Mouse (Mus musculus) kidney, adult 8-10 months (tissue): ENCODE data around the gene Fam102a.

Experiments
- DNase-seq, 2 experiments: peaks; one replicate each; pipeline ENCODE4 v3.0.0; 2022

Fam102a gene

DNA sequence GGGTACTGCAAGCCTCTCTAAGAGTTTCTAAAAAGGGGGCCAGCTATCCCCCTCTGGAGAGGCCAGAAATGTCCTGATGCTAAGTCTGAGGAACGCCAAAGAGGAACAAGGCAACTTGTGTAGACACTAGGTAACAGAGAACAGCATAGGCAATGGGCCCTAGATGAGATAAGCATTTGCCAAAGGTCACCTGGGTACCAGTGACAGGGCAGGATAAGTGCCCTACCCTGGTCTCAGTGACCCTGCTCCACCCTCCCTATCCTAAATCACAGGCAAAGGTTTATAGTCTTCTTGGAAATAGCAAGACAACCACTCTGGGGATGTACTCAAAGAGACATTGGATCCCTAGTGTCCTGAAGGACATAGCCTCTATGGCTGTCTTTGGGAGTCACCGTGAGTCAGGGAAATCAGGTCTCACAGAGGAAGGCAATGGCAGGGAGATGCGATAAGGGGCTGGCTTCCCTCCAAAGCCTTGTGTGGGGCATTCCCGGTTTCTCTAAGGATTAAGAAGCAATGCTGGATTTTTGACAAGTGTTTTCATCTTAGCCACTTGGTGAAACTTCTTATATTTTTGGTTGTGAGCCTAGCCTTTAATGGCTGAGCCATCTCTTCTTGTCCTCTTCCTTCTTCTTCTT lies 17.8 kb upstream of the Fam102a start:
- no peak for DNase-seq

DNA sequence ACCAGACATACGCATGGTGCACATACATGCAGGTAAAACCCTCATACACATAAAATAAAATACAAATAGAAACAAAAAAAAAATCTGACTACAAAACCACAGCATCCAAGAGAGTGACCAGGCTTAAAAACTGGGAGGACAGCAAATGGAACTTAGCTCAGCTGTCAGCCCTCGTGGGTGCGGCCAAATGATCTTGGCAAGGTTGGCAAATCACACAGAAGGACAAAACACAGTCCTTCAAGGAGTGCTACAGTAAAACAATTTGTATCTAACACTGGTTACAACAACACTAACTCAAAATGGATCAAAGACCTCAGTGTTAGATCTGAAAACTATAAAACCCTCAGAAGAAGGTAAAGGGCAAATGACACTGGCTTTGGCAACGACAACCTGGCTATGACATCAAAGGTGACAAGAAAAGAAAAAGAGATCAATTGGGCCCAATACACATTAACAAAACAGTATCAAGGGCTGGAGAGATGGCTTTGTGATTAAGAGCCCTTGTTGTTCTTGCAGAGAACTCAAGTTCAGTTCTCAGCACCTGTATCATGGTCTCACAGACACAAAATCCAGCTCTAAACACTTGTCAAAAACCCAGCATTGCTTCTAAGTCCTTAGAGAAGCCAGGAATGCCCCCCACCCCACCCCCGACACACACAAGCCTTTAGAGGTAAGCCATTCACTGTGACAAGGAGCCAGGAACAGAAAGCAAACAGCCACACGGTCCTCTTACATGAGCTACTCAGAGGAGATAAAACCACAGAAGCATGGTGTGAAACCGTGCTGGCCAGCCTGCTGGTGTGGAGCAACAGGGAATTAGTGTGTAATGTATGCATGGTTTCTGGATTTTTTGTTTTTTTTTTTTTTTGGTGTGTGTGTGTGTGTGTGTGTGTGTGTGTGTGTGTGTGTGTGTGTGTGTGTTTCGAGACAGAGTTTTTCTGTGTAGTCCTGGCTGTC lies 14.8 kb upstream of the Fam102a start:
- DNase-seq = no peak

DNA sequence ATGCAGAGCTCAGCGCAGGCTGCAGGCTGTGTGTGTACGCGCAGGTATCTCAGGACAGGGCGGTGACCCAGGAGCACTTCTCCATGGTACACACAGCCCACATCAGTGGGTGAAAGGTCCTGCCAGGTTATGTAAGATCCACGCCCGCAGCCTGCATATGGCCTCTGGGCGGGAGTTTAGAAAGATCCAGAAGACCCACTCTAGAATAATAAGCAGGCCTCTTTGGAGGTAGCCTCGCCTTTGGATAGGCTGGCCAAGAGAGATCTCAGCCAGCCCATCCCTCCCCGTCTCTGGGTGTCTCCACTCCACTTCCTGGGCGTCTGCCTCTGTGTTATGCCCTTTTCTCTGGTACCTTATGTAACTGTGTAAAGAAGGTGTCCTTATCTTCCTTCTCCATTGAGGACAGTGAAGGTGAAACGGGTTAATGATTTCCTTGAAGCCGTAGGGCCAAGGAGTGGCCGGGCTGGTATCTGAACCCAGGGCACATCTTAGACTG lies 10.5 kb upstream of the Fam102a start:
- peak; percentile 85 to 95 for DNase-seq

DNA sequence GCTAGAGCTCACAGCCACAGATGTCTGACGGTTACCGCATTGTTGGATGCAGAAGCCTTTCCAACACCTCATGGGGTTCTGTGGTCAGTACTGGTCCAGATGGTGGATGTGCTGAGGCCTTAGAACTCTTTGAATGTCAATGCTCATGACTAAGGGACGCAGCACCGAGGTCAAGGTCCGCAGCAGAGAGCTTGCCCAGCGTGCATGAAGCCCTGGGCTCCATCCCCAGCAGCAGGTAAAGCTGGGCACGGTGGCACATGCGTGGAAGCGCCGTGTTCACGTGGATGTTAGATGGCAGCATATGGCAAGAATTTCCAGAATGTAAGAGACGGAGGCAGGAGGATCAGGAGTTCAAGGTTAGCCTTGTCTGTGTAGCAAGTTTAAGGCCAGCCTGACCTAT lies 9.3 kb upstream of the Fam102a start:
- peak in 1 of 2 experiments; percentile 70 for DNase-seq

DNA sequence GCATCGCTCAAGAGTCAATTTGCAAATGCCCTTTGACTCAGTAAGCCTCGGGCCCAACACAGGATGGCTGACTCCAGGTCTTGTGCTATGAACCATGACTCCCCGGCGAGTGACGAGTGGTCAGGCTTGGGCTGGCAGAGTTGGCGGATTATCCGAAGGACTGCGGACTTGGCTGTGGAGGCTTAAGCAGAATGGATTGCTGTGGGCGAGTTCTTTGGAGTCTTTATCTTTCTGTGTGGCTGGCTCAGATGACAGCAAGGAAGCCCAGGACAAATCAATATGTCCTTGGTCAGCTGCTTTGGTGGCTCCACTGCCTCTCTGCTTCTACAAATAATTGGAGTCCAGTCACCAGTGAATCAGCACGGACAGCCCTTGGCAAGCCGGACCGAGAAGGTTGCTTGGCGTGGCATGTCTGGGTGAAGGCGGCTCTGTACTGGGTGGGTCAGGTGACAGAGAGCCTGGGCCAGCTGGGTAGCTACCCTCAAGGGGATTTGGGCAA lies 7.6 kb upstream of the Fam102a start:
- peak; percentile 88 to 91 for DNase-seq

DNA sequence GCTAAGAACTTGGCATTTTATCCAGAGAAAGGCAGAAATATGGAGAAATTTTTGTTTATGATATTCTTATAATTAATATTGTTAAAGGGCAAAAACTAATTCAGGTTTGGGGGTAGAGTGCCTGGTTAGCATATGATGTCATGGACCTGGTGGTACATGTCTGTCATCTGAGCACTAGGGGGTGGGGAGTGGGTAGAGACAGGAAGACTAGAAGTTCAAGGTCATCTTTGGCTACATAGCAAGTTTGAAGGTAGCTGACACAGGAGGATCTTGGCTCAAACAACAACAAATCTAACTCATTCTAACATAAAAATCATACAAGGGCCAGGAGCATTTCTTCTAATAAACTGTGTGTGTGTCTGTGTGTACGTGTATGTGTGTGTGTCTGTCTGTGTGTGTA lies 6.8 kb upstream of the Fam102a start:
- no peak for DNase-seq

DNA sequence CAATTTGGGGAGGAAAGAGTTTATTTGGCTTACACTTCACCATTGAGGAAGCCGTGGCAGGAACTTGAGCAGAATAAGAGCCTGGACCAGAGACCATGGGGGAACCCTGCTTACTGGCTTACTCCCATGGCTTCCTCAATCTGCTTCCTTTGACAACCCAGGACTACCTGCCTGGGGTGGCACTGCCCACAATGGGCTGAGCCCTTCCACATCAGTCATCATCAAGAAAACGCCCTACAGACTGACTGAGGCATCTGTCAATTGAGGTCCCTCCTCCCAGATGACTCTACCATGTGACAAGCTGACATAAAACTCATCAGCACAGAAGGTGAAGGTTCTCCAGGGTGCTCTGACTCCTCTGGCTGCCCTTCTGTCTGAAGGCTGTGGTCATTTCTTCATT lies 4.7 kb upstream of the Fam102a start:
- DNase-seq = peak in 1 of 2 experiments; percentile 27

DNA sequence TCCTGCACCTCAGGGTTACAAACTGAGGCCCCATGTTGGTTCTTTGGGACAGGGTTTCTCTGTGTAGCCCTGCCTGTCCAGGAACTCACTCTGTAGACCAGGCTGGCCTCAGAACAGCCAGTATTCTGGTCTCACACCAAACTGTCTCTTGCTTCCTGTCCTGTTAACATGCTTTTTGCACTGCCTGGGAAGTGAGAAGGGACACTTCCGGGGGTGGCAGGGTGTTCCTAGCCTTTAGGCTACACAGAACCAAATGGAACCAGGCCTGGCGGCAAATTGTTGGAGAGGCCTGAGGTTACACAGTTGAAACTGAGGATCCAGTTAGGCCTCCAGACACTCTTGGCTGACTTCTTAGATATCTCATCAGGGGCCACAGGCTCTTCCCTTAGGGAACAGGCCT lies 2.0 kb upstream of the Fam102a start:
- DNase-seq = no peak

DNA sequence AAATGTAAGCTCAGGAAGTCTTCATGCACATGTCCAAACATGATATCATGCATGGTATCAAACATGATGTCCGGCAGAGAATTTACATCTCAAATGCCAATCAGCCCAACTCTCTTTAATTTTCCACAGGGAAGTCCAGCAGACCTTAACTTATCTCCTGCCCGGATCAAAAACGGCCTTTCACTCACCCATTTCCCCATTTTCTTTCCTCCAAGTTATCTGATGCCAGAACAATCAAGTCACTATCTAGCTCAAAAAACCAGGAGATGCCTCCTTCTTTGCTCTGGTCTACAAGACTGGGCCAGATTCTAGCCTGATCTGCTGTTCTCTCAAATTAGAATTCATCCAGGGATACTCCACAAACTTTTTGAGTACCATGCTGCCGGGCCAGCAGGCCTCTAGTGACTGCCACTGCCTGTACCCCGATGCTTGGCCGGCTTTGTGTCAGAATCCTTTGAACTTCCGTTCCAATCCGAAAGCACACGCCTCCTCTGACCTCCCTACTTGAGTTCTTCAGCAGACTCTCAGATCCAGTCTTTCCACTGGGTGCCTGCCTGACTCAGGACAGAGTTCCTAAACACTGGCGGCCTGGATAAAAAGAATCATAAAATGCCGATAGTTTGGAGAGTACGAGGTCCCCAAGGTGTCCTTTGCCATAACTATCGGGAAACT lies 935 bp upstream of the Fam102a start:
- DNase-seq = peak in 1 of 2 experiments; percentile 68

DNA sequence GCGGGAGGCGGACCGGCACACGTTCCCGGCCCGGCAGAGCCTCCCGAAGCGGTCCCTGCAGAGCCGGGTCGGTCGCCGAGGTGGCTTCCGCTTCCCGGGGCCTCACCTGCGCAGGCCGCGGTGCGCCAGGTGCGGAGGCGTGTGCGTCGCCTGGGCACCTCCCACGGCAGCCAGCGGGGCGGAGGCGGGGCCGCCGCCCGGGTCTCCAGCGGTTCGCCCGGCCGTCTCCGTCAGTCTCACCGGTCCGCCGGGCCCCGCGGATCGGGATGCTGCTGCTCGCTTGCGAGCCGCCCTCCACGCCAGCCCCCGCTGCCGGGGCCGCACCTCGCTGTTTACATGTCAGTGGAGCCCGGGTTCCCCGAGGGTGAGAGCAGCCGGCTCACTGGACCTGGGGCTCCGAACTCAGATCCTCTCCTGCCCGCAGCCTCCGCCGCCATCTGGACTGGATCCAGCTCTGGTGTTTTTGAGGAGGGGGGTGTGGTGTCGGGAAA lies 414 bp downstream of the Fam102a start:
- DNase-seq = peak; percentile 72 to 79

DNA sequence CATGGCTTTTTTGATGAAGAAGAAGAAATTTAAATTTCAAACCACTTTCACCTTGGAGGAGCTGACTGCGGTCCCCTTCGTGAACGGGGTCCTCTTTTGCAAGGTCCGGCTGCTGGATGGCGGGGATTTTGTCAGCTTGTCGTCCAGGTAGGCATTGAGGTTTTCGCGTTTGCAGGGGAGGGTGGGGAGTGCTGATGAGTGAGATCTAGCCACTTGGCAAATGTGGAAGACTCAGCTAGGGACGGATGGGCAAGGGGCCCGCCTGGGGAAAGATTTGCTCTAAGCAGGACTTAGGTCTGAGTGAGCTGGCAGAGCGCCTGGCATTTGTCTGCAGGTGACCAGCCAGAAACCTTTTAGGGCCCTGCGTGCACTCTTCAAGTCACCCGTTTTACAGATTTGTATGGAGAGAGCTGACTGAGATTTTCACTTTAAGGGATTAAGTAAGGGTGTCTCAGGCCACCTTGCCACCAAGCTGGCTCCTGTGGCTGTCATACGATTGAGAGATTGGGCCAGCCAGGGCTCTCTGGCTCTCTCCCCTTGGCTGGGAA lies 1.0 kb downstream of the Fam102a start:
- DNase-seq = peak; percentile 69 to 74

DNA sequence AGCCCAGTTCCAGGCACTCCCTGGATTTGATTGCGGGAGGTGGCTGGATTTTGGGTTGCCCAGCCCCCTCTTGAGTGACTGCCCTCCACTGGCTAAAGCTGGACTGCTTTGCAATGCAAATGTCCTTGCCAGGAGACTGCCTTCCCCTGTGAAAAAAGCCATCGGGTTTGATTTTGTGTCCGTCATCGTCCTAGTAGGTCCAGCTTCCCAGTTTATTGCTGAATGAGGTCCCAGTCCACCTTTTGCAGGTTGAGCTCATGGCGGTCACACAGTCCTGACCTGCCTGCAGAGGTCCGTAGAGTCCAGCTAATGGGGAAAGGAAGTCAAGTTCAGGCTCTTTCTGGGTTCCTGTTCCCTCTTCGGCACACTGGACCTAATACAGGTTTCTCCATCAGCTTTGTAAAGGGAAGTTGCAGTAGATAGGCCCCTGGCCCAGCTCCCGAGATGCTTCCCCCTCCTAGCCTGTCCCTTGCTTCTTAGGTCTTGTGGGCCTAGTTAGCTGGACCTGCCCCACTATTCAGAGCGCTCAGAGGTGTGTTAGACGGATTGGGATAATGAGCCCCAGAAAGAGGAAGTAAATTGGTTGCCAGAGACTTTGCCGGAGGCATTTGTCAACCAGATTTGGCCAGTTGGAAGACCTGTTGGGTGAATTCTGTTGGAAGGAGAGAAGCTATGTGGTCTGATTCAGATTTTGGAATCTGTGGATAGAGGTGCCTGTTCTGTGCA lies 1.7 kb downstream of the Fam102a start:
- peak; percentile 71 to 73 for DNase-seq

DNA sequence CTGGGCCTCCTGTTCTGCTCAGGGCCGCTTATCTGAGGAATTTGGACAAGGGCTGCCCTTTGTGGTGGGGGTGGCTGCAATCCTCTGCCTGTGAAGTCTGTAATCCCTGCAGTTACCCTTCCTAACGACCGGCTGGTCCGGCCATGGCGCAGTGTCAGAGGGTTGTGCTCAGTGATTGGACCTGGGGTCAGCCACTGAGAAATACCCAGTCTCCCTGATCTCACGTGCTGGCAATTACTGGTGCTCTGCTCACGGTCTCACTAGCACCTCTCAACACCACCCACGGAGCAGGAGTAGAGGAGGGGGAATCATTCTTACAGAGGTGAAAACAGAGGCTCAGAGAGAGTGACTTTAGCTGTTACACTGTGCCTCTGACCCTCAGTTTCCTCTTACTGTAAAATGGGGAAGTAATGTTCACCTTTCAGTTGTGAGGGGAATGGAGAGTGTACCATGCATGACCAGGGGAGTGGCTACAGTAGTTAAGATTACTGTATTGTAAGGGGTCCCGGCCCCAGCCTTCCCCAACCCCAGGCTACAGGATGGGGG lies 2.3 kb downstream of the Fam102a start:
- peak in 1 of 2 experiments; percentile 64 for DNase-seq

DNA sequence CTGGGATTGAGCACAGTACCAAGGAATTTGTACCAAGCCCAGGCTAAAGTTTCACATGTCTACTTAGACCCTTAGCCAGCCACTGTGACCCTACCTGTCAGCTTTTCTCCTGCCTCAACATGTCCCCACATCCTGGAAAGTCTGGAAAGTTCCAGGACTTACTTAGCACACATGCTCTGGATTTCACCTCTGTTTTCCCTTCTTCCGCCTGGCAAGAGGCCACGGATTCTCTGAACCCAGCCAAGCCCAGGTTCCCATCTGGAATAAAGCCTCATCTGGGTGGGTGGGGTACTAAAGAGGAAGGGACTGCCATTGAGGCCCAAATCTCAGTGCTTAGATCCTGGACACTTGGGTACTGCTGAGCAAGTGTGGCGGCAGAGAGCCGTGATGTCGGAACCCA lies 2.8 kb downstream of the Fam102a start:
- DNase-seq = peak in 1 of 2 experiments; percentile 50

DNA sequence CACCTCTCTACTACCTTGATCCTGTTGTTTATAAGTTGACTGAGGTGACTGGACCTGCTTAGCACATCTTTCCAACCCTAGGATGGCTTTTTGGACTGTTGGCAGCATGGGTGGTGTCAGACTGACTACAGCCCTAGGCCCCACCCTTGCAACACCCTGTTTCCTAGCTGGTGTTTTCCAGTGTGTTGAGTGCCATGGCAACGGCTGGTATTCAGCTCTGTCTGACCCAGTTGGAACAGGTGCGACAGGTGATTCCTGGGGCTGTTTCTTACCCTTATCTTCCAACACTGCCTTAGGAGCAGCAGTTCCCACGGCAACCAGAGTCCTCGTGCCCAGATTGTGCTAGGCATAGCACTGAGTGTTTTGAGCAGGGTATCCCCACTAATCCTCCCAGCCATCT lies 3.3 kb downstream of the Fam102a start:
- peak in 1 of 2 experiments; percentile 25 for DNase-seq

DNA sequence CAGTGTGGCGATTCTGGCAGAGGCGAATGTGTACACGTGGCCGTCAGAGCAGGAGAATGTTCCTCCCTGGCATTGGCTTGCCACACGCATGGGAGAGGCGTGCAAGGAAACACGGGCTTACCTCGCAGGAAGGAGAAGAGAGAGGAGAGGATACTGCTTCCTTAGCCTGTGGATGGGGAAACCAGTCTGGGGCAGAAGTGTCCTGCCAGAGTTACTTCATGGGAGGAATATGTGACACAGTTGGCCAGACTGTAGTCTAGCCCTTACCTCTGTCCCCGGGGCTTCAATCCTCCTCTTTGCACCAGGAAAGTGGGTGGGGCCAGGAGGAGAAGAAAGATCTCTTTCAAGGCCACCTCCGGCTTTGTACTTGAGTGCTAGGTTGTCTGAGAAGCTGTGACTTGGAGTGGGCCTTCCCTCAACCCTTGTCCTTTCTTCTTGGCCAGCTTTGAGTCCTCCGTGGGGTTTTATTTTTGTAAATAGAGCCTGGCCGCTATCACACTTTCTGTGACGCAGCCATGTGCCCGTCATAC lies 4.4 kb downstream of the Fam102a start:
- no peak for DNase-seq

DNA sequence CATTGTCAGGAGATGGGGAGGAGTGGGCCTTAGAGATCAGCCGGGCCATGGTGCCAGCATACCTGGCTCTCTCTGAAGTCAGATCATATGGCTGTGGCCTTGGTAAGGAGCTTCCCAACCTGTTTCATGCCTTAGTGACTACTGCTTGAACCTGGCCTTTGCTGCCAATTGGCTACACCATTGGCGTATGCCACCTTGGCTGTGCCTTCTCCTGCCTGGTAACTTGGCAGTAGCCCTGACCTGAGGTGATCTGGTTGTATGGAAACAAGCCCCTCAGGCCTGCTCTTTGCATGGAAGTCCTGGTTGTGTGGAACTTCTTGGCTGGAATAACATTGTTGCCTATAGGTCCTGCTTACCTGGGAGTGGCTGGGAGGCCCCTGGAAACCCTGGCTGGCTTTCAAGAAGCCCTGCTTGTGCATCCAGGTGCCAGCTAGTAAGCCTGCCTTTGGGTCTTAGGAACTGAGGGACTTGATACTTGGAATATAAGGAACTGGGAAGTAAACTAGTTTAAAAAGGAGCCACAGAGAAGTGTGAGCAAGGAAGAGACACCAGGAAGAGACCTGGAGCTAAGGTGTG lies 6.3 kb downstream of the Fam102a start:
- no peak for DNase-seq

DNA sequence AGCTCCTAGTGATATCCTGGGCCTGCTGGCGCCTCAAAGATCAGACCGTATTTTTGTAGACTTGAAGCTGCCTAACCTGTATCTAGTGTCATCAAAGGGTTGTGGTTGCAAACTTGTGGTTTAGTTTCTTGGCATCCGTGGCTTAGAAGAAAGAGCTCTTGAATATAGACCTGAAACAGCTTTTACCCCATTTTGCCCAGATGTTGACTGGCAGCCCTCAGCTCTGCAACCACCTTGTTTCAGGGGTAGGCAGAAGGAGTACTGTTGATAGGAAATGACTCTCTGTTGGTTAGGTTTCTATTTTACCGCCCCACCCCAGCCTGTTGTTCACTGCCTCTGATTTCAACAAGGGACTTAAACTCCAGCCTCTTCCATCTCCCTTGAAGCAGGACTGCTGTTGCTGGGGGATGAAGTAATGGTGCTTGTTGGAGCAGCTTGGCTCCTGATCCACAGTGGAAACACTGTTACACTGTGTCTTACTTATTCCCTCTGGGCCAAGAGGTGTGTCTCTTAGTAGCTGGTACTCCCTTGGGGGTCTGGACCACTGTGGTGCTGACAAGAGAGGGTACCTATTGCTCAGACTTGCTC lies 6.9 kb downstream of the Fam102a start:
- DNase-seq = no peak

DNA sequence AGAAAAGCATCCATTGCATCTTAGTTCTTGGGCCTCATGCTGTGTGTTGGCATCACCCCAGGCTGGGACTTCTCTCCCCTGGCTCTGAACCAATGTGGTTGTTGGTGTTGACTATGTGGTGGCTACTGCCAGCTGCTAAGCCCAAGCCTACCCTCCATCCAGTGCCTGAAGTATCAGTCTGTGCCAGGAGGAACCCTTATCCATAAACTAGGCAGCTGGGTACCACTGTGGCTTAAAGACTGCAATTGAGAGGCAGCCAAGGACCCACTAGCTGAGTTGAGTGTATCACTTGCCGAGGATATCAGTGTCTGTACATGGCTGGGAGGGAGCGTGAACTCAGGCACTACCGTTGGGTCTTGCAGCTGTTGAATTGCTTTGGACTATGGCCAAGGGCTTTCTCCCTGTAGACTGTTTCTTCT lies 7.9 kb downstream of the Fam102a start:
- no peak for DNase-seq

DNA sequence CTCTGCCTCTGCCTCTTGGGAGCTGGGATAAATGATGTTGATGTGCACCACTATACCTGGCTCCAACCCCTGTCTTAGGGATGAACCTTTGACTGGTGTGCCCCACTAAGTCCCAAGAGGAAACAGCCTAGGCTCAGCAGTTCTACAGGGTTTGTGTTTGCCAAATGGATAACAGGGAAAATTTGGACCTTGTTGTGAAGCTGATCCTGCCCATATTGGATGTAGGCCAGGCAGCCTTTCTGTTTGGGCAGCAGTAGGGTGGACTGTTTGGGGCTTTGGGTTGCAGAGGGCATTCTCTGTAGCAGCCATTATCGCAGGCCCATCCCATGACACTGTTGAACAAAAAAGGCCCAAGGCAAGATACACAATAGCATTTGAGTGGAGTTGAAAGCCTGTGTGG lies 11.8 kb downstream of the Fam102a start:
- DNase-seq = no peak

DNA sequence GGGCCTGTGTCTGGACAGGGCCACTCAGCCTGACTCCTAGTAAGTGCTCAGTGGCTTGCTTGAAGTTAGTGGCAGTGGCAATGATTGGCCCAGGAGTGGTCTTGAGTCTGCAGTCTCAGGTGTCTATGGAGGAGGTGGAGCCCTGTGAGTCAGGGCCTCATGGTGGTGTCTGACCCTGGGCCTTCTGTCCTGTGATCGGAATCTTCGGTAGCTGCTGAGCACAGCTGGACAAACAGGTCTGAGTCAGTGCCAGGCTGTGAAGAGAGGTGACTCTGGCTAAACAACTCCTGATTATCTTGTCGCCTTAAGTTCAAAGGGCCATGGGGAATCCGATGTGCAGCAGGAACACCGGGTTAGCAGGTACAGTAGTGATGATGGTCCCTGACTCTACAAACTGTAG lies 12.2 kb downstream of the Fam102a start:
- DNase-seq = no peak
